Mouse (Mus musculus) heart, adult 2 months (tissue): ENCODE data around the gene Entpd2. TPM values are rescaled to one million over a fixed set of nuclear protein-coding genes. Genes with fewer than 3 reads are reported as not detected.

Experiments used
- DNase-seq, 2 experiments: peaks; one replicate each; pipeline ENCODE4 v3.0.0; 2021
- H3K27ac ChIP-seq: fragments of 200-600 bp; 2 replicates; pipeline ENCODE4 v1.8.1; 2022
- H3K27me3 ChIP-seq: fragments of 200-500 bp; 2 replicates; pipeline ENCODE4 v1.6.1; 2012; ENCODE audit warnings: mild to moderate bottlenecking, low read length, inconsistent platforms, mixed read lengths; ENCODE audit not compliant: control insufficient read depth, insufficient read depth
- H3K36me3 ChIP-seq: fragments of 200-500 bp; 2 replicates; pipeline ENCODE4 v1.6.1; 2012; ENCODE audit warnings: low read length, inconsistent platforms; ENCODE audit not compliant: control insufficient read depth, insufficient read depth
- H3K4me1 ChIP-seq: fragments of 200-500 bp; 2 replicates; pipeline ENCODE4 v1.6.1; 2011; ENCODE audit warnings: low read length; ENCODE audit not compliant: control insufficient read depth, insufficient read depth
- H3K4me3 ChIP-seq: fragments of 200-600 bp; 2 replicates; pipeline ENCODE4 v1.8.1; 2022
- H3K79me2 ChIP-seq: fragments of 200-500 bp; replicated peaks from 2 replicates; pipeline ENCODE4 v1.6.1; 2012; ENCODE audit warnings: mild to moderate bottlenecking, inconsistent platforms, low read length, moderate library complexity, mixed read lengths; ENCODE audit not compliant: control insufficient read depth, insufficient read depth
- H3K9ac ChIP-seq: fragments of 200-500 bp; 2 replicates; pipeline ENCODE4 v1.6.1; 2012; ENCODE audit warnings: low read depth, mild to moderate bottlenecking, control low read depth, inconsistent platforms, low read length, mixed read lengths
- CTCF ChIP-seq: fragments of 200-600 bp; IDR thresholded peaks from 2 replicates; pipeline ENCODE4 v1.8.1; 2022; ENCODE audit warnings: antibody characterized with exemption, mild to moderate bottlenecking, moderate library complexity
- EP300 ChIP-seq: fragments of 200-500 bp; IDR thresholded peaks from 2 replicates; pipeline ENCODE4 v1.6.1; 2011; ENCODE audit warnings: low read depth, low read length, control low read depth; ENCODE audit not compliant: insufficient read depth
- POLR2A ChIP-seq: fragments of 200-500 bp; IDR thresholded peaks from 2 replicates; pipeline ENCODE4 v1.6.1; 2011; ENCODE audit warnings: mild to moderate bottlenecking, low read depth, low read length, control low read depth; ENCODE audit not compliant: insufficient read depth
- WGBS: fragments of 180-500 bp; shearing (Covaris S2); methylation state at CpG from one replicate; pipeline ENCODE4 v1.1.7; 2018; 5-methylcytosine and 5-hydroxymethylcytosine counted together
- intact Hi-C: fragments of 180-260 bp; cut with DNase I; formaldehyde crosslinking; loops from one replicate; pipeline ENCODE4 v1.15.1; 2025
- polyA plus RNA-seq: library from polyadenylated mRNA; depleted of rRNA; stranded (reverse); fragments of >200 nt; gene quantifications from 2 replicates; pipeline ENCODE4 v1.2.3, GENCODE M21; 2012
- total RNA-seq, 2 experiments: library from RNA; stranded (reverse); gene quantifications; 2 replicates each; pipeline ENCODE4 v1.2.3; 2021

Gene Entpd2
- total and polyA plus RNA-seq, 3 experiments: 11.1 to 37.1 (median 13.5) TPM

DNA sequence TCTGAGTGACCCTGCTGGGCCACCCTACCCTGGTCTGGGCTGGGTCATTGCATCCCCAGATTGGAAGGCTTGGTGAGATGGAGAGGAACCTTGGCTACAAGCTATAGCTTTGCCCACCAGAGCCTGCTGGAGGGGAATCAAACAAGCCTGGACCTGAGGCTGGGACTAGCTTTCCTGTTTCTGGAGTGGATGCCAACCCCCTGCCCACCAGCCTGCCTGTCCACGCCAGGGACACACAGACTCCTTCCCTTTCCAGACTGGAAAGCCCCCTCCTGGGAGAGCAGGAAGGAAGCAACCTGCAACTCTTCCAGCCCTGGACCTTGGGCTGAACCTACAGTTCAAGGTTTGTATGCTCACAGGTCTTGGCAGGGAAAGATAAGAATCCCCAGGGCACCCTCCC, 28.0 kb downstream of the Entpd2 start:
- H3K27ac ChIP-seq: no peak overlapping the region
- TF ChIP-seq EP300 (no peak), CTCF (no peak), POLR2A (no peak)
- H3K27me3 ChIP-seq: no peaks in the 10 kb centered on the region
- no peak overlapping the region for H3K4me3 ChIP-seq
- WGBS: 65% methylated on average over 1 of the region's 1 CpGs
- intact Hi-C loops: loop anchor here (10.0 kb wide), 1 partner anchor 131 kb away; the partner anchor contains the start of gene Edf1
- no peaks in the 10 kb centered on the region for H3K4me1 ChIP-seq
- no peaks in the 10 kb centered on the region for H3K36me3 ChIP-seq
- no peaks in the 10 kb centered on the region for H3K79me2 ChIP-seq
- no peak overlapping the region for H3K9ac ChIP-seq
- DNase-seq: no peak

DNA sequence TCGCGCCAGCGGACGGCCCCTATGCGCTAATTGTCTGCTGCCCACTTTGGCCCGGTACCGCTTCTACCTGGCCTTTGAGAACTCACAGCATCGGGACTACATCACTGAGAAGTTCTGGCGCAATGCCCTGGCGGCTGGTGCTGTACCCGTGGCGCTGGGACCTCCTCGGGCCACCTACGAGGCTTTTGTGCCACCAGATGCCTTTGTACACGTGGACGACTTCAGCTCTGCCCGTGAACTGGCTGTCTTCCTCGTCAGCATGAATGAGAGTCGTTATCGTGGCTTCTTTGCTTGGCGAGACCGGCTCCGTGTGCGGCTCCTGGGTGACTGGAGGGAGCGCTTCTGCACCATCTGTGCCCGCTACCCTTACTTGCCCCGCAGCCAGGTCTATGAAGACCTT, 29.8 kb downstream of the Entpd2 start:
- Histone ChIP-seq H3K9ac (no peak overlapping the region), H3K36me3 (no peaks in the 10 kb centered on the region), H3K27ac (no peak overlapping the region), H3K27me3 (no peaks in the 10 kb centered on the region), H3K4me1 (no peaks in the 10 kb centered on the region; the same call in 1 of the 2 replicates), H3K4me3 (no peak overlapping the region), H3K79me2 (no peaks in the 10 kb centered on the region)
- intact Hi-C loops: loop anchor here (10.0 kb wide), 1 partner anchor 129 kb away; the partner anchor contains the start of gene Edf1
- TF ChIP-seq EP300: no peak
- no peak for TF ChIP-seq POLR2A
- TF ChIP-seq CTCF: no peak
- no peak for DNase-seq
- 48% methylated on average over 27 of the region's 27 CpGs for WGBS

DNA sequence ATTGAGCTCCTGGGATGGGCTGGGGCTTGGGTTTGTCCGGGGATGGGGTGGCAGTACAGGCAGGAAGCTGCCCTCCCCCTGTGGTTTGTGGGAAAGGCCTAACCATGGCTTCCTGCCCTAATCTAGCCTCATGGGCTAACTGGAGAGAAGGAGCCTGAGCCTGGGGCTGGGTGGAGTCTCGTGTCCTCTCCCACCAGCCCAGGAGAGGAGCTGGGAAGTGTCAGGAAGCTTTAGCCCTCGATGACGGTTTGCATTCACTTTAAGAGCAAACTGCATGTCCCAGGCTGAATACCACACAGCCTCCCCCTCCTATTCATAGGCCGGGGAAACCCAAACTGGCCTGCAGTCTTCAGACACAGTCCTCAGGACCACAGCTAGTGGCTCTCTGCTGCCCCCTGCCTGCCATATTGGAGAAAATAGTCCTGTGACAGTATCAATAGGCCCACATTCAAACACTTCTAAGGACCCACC, 31.1 kb downstream of the Entpd2 start:
- DNase-seq: peak; percentile 69 to 75
- whole genome bisulfite sequencing: 26% methylated on average over 5 of the region's 5 CpGs
- no peak overlapping the region for H3K27ac ChIP-seq
- H3K4me1 ChIP-seq: no peaks in the 10 kb centered on the region; the same call in 1 of the 2 replicates
- H3K9ac ChIP-seq: no peak overlapping the region
- H3K4me3 ChIP-seq: no peak overlapping the region
- no peaks in the 10 kb centered on the region for H3K36me3 ChIP-seq
- TF ChIP-seq POLR2A (no peak), CTCF (peak; percentile 81)
- no peaks in the 10 kb centered on the region for H3K27me3 ChIP-seq
- no peaks in the 10 kb centered on the region for H3K79me2 ChIP-seq
- intact Hi-C loops: loop anchor here (2.0 to 10.0 kb wide), 2 partner anchors 50 to 128 kb away; partner anchors contain the start of gene Edf1

DNA sequence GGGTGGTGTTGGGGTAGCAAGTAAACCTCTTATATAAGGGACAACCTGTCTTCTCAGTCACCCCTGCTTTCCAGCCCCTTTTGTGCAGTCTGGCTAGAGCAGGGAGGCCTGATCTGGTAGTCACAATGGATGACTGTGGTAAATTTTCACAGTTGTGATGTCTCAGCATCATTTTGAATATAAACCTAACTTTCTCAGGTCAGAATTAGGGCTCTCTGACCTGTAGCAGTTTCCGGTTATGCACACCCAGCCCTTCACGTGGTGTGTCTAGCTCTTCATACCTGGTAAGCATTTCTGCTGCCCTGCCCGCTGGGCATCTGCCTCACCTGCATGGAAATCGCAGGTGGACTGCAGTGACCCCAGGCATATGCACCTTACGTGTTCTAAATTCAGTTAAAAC, 31.6 kb downstream of the Entpd2 start:
- DNase-seq: no peak
- Histone ChIP-seq H3K79me2 (no peaks in the 10 kb centered on the region), H3K4me1 (no peaks in the 10 kb centered on the region; the same call in 1 of the 2 replicates), H3K4me3 (no peak overlapping the region), H3K27me3 (no peaks in the 10 kb centered on the region), H3K36me3 (no peaks in the 10 kb centered on the region), H3K9ac (no peak overlapping the region), H3K27ac (no peak overlapping the region)
- TF ChIP-seq CTCF (no peak), EP300 (no peak), POLR2A (no peak)
- 86% methylated on average over 5 of the region's 5 CpGs for WGBS
- intact Hi-C loops: loop anchor here (2.0 to 10.0 kb wide), 2 partner anchors 50 to 128 kb away; partner anchors contain the start of gene Edf1

DNA sequence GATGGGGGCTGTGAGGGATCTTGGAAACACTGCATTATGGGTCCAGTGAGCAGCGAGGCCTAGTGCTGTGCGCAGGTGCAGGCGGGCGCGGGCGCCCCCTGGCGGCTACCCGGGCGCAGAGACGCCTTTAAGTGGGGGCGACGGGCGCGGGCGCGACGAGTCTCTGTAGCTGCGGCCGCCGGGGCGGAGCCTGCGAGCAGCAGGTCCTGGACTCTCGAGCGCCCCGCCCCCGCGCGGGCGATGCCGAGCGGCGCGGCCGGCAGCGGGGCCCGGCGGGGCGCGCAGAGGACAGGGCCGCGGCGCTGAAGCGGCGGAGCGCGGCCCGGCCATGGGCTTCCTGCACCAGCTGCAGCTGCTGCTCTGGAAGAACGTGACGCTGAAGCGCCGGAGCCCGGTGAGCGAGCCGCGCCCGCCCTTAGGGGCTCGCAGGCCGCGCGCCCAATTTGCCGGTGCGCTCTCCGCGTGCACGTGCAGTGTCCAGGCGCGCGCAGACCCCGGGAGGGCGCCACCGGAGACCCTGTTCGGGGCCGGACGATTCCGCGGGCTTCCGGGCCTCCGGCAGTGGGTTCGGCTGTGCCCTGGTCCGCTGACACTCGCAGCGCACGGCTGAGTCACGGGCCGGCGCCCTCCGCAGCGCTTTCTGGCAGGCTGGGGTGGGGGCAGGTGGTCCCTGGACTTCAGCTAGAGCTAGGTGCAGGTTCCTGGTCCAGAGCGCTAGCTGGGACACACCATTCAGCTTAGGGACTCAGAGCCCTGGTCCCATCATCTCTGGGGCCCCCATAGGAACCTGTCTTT, 33.0 kb downstream of the Entpd2 start, which contains the start of gene Abca2:
Gene Abca2 (plus strand): TSS at position 262 of the 795 bp plus-strand sequence.
- WGBS: under 1% methylated on average over 85 of the region's 89 CpGs
- Histone ChIP-seq H3K4me1 (no peaks in the 10 kb centered on the region; the same call in 1 of the 2 replicates), H3K27ac (peak within 1 kb of the TSS; percentile 74), H3K4me3 (peak within 1 kb of the TSS; percentile 83), H3K79me2 (no peaks in the 10 kb centered on the region), H3K36me3 (no peaks in the 10 kb centered on the region), H3K9ac (peak within 1 kb of the TSS; percentile 81), H3K27me3 (no peaks in the 10 kb centered on the region)
- DNase-seq: peak; percentile 95 to 96
- TF ChIP-seq POLR2A (no peak), CTCF (peak; percentile 89)
- intact Hi-C loops: loop anchor here (2.0 to 10.0 kb wide), 2 partner anchors 54 to 126 kb away; partner anchors contain the start of gene Edf1
